Mouse (Mus musculus) MEL (cell line): ENCODE results near the gene Dock1.

ENCODE experiments used
- CTCF ChIP-seq, 3 experiments: IDR thresholded peaks in 2 of 3; conservative IDR thresholded peaks in 1 of 3; 2 replicates each; pipeline ENCODE4 v1.5.1; 2011 to 2012; ENCODE audit warnings: low read length in 3 of 3, low read depth in 2 of 3, mild to moderate bottlenecking in 2 of 3, improper control_type of control experiment in 1 of 3, inconsistent platforms in 1 of 3, mixed read lengths in 1 of 3, moderate library complexity in 1 of 3; ENCODE audit not compliant: control insufficient read depth in 1 of 3, insufficient read depth in 1 of 3, poor library complexity in 1 of 3, severe bottlenecking in 1 of 3
- NRF1 ChIP-seq: IDR thresholded peaks from 2 replicates; pipeline ENCODE4 v1.6.1; 2014; ENCODE audit warnings: low read depth, mild to moderate bottlenecking, inconsistent platforms, low read length, improper control_type of control experiment, moderate library complexity; ENCODE audit not compliant: poor library complexity, insufficient read depth, severe bottlenecking
- POLR2A ChIP-seq, 2 experiments: IDR thresholded peaks; 2 replicates each; pipeline ENCODE4 v1.6.1; 2011 to 2012; ENCODE audit warnings: low read length in 2 of 2, mild to moderate bottlenecking in 2 of 2, control low read depth in 1 of 2, improper control_type of control experiment in 1 of 2, low read depth in 1 of 2, moderate library complexity in 1 of 2; ENCODE audit not compliant: control insufficient read depth in 1 of 2, insufficient read depth in 1 of 2, poor library complexity in 1 of 2

DNA sequence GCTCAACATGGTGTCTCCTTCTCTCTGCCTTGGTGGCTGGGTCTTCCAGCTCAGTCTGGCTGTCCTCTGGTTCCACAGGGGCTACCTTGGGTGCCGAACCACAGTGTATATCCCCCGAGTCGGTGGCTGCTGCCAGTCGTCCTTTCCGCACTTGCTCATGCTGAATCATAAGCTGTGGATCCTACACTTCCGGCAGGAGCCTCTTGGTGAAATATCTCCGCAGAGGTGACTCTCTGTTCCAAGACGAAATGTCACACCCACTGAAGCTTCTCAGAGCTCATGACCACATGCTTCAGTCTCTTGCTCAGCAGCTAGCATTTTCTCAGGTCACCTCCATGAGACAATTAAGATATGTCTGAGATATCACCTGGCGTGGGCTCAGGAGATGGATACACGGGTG, 526.4 kb downstream of the Dock1 start:
- TF ChIP-seq NRF1 = no peak
- TF ChIP-seq CTCF (IDR thresholded peaks at IDR 0.05 in 2 of 3, conservative IDR thresholded peaks at IDR 0.05 in 1 of 3; ENCODE audit: control insufficient read depth in 1 of 3, insufficient read depth in 1 of 3, low read depth in 2 of 3, low read length in 3 of 3, poor library complexity in 1 of 3, severe bottlenecking in 1 of 3) = no peak
- no peak for TF ChIP-seq POLR2A (IDR thresholded peaks at IDR 0.05; ENCODE audit: control insufficient read depth in 1 of 2, insufficient read depth in 1 of 2, low read depth in 1 of 2, low read length in 2 of 2, poor library complexity in 1 of 2)
